Mouse (Mus musculus): ENCODE results near the gene Gm11569. TPM values are rescaled to one million over a fixed set of nuclear protein-coding genes. Genes with fewer than 3 reads are reported as not detected.

The Gm11569 gene
- polyA plus RNA-seq, 1 experiment = not detected

DNA sequence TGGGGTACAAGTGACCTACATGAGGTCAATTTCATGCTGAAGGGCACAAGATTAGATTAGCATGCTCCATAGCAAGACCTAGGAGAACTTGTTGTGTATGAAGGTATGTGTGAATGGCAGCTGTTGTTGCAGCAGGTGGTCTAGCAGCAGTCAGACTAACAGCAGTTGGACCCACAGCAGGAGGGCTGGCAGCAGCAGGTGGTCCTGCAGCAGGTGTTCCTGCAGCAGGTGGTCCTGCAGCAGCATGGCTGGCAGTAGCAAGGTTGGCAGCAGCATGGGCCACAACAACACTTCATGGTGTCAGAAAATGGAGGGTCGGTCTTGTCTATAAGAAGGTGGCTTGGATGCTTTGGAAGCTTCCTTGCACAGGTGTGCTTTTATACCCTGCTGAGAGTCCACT, 39.9 kb downstream of the Gm11569 start:
- Histone ChIP-seq H3K79me2 (ENCODE audit: control insufficient read depth, insufficient read depth) (no peaks in the 10 kb centered on the region), H3K36me3 (ENCODE audit: control insufficient read depth, insufficient read depth) (no peaks in the 10 kb centered on the region), H3ac (ENCODE audit: control insufficient read depth, insufficient read length) (no peak overlapping the region), H3K27me3 (ENCODE audit: control insufficient read depth, insufficient read depth, insufficient read length) (peaks cover 7% of the 10 kb centered on the region), H3K4me2 (ENCODE audit: low read depth) (no peak overlapping the region), H3K4me3 (no peak overlapping the region)
- TF ChIP-seq MAX (IDR thresholded peaks at IDR 0.05; ENCODE audit: low read depth) = no peak
- no peak for TF ChIP-seq CEBPB (IDR thresholded peaks at IDR 0.05; ENCODE audit: insufficient read depth, poor library complexity, severe bottlenecking)
- no peak for TF ChIP-seq TCF12 (IDR thresholded peaks at IDR 0.05; ENCODE audit: insufficient read depth, poor library complexity, severe bottlenecking)
- no peak for TF ChIP-seq POLR2A (IDR thresholded peaks at IDR 0.05; ENCODE audit: insufficient read length, low read depth)
- no peak for TF ChIP-seq POLR2AphosphoS2 (IDR thresholded peaks at IDR 0.05; ENCODE audit: insufficient read length, low read depth)
- no peak for TF ChIP-seq TCF3 (IDR thresholded peaks at IDR 0.05; ENCODE audit: insufficient read length, low read depth)
- no peak for TF ChIP-seq USF1 (IDR thresholded peaks at IDR 0.05; ENCODE audit: low read depth)
- no peak for TF ChIP-seq E2F4 (IDR thresholded peaks at IDR 0.05; ENCODE audit: insufficient read depth)
- no peak for TF ChIP-seq REST (IDR thresholded peaks at IDR 0.05; ENCODE audit: insufficient read depth, insufficient read length)
- TF ChIP-seq SRF (IDR thresholded peaks at IDR 0.05; ENCODE audit: control insufficient read depth, insufficient read length, low read depth) = no peak
- peak in 2 of 3 experiments; percentile 53 to 87 for TF ChIP-seq MYOG (IDR thresholded peaks at IDR 0.05; ENCODE audit: control insufficient read depth in 1 of 3, insufficient read depth in 1 of 3, insufficient read length in 2 of 3, low read depth in 2 of 3)
- peak in 2 of 3 experiments; percentile 49 to 65 for TF ChIP-seq MYOD1 (IDR thresholded peaks at IDR 0.05; ENCODE audit: control insufficient read depth in 1 of 3, insufficient read length in 2 of 3, low read depth in 2 of 3)

Other genes starting within 250 kb of the Gm11569 start
- not detected for gene Krtap3-3, start 248.1 kb downstream of the Gm11569 start, polyA plus RNA-seq (2012; fragmentation: generic; extraction: Trizol)
- not detected for gene Krtap3-2, start 242.1 kb downstream of the Gm11569 start, polyA plus RNA-seq (2012; fragmentation: generic; extraction: Trizol)
- not detected for gene Gm11939, start 239.5 kb downstream of the Gm11569 start, polyA plus RNA-seq (2012; fragmentation: generic; extraction: Trizol)
- gene Krtap3-1, start 232.3 kb downstream of the Gm11569 start, polyA plus RNA-seq (2012; fragmentation: generic; extraction: Trizol) = not detected
- not detected for gene Krtap1-5, start 217.9 kb downstream of the Gm11569 start, polyA plus RNA-seq (2012; fragmentation: generic; extraction: Trizol)
- not detected for gene Krtap1-4, start 215.3 kb downstream of the Gm11569 start, polyA plus RNA-seq (2012; fragmentation: generic; extraction: Trizol)
- not detected for gene Krtap1-3, start 207.6 kb downstream of the Gm11569 start, polyA plus RNA-seq (2012; fragmentation: generic; extraction: Trizol)
- not detected for gene Krtap9-3, start 200.8 kb downstream of the Gm11569 start, polyA plus RNA-seq (2012; fragmentation: generic; extraction: Trizol)
- not detected for gene Gm11938, start 195.6 kb downstream of the Gm11569 start, polyA plus RNA-seq (2012; fragmentation: generic; extraction: Trizol)
- not detected for gene Gm11937, start 188.7 kb downstream of the Gm11569 start, polyA plus RNA-seq (2012; fragmentation: generic; extraction: Trizol)
- not detected for gene Krtap2-4, start 184.1 kb downstream of the Gm11569 start, polyA plus RNA-seq (2012; fragmentation: generic; extraction: Trizol)
- gene Gm11562, start 178.5 kb downstream of the Gm11569 start, polyA plus RNA-seq (2012; fragmentation: generic; extraction: Trizol) = not detected
- not detected for gene Krtap4-1, start 170.7 kb downstream of the Gm11569 start, polyA plus RNA-seq (2012; fragmentation: generic; extraction: Trizol)
- gene Krtap4-2, start 163.8 kb downstream of the Gm11569 start, polyA plus RNA-seq (2012; fragmentation: generic; extraction: Trizol) = not detected
- not detected for gene Krtap4-7, start 154.8 kb downstream of the Gm11569 start, polyA plus RNA-seq (2012; fragmentation: generic; extraction: Trizol)
- not detected for gene Gm11555, start 148.7 kb downstream of the Gm11569 start, polyA plus RNA-seq (2012; fragmentation: generic; extraction: Trizol)
- gene Gm11563, start 140.0 kb downstream of the Gm11569 start, polyA plus RNA-seq (2012; fragmentation: generic; extraction: Trizol) = not detected
- gene Krtap4-6, start 133.0 kb downstream of the Gm11569 start, polyA plus RNA-seq (2012; fragmentation: generic; extraction: Trizol) = not detected
- gene Gm14190, start 108.2 kb downstream of the Gm11569 start, polyA plus RNA-seq (2012; fragmentation: generic; extraction: Trizol) = not detected
- gene Gm14180, start 64.6 kb downstream of the Gm11569 start, polyA plus RNA-seq (2012; fragmentation: generic; extraction: Trizol) = not detected
- not detected for gene Gm11595, start 26.0 kb downstream of the Gm11569 start, polyA plus RNA-seq (2012; fragmentation: generic; extraction: Trizol)
- gene Krtap4-8, start 18.2 kb downstream of the Gm11569 start, polyA plus RNA-seq (2012; fragmentation: generic; extraction: Trizol) = not detected
- gene Krtap4-9, start 13.7 kb downstream of the Gm11569 start, polyA plus RNA-seq (2012; fragmentation: generic; extraction: Trizol) = not detected
- gene Gm11596, start 5.5 kb downstream of the Gm11569 start, polyA plus RNA-seq (2012; fragmentation: generic; extraction: Trizol) = not detected
- not detected for gene Gm11554, start 5.5 kb upstream of the Gm11569 start, polyA plus RNA-seq (2012; fragmentation: generic; extraction: Trizol)
- gene Krtap4-13, start 11.0 kb upstream of the Gm11569 start, polyA plus RNA-seq (2012; fragmentation: generic; extraction: Trizol) = not detected
- gene Gm11564, start 16.7 kb upstream of the Gm11569 start, polyA plus RNA-seq (2012; fragmentation: generic; extraction: Trizol) = not detected
- gene 2300003K06Rik, start 39.1 kb upstream of the Gm11569 start, polyA plus RNA-seq (2012; fragmentation: generic; extraction: Trizol) = not detected
- not detected for gene Krtap4-16, start 52.7 kb upstream of the Gm11569 start, polyA plus RNA-seq (2012; fragmentation: generic; extraction: Trizol)
- not detected for gene Gm11568, start 59.0 kb upstream of the Gm11569 start, polyA plus RNA-seq (2012; fragmentation: generic; extraction: Trizol)
- not detected for gene Gm11559, start 65.5 kb upstream of the Gm11569 start, polyA plus RNA-seq (2012; fragmentation: generic; extraction: Trizol)
- not detected for gene Krtap9-1, start 74.5 kb upstream of the Gm11569 start, polyA plus RNA-seq (2012; fragmentation: generic; extraction: Trizol)
- gene Gm11567, start 80.3 kb upstream of the Gm11569 start, polyA plus RNA-seq (2012; fragmentation: generic; extraction: Trizol) = not detected
- not detected for gene Krtap31-1, start 109.0 kb upstream of the Gm11569 start, polyA plus RNA-seq (2012; fragmentation: generic; extraction: Trizol)
- gene Gm11565, start 115.8 kb upstream of the Gm11569 start, polyA plus RNA-seq (2012; fragmentation: generic; extraction: Trizol) = not detected
- not detected for gene Krtap31-2, start 137.4 kb upstream of the Gm11569 start, polyA plus RNA-seq (2012; fragmentation: generic; extraction: Trizol)
- gene Krtap9-5, start 149.5 kb upstream of the Gm11569 start, polyA plus RNA-seq (2012; fragmentation: generic; extraction: Trizol) = not detected
- not detected for gene Krtap29-1, start 180.1 kb upstream of the Gm11569 start, polyA plus RNA-seq (2012; fragmentation: generic; extraction: Trizol)
- gene Krtap16-1, start 187.7 kb upstream of the Gm11569 start, polyA plus RNA-seq (2012; fragmentation: generic; extraction: Trizol) = not detected
- gene Krtap17-1, start 195.1 kb upstream of the Gm11569 start, polyA plus RNA-seq (2012; fragmentation: generic; extraction: Trizol) = not detected
- gene Krt33a, start 217.3 kb upstream of the Gm11569 start, polyA plus RNA-seq (2012; fragmentation: generic; extraction: Trizol) = not detected
- 0.06 TPM for gene Krt33b, start 230.9 kb upstream of the Gm11569 start, polyA plus RNA-seq (2012; fragmentation: generic; extraction: Trizol)
- gene Krt34, start 242.6 kb upstream of the Gm11569 start, polyA plus RNA-seq (2012; fragmentation: generic; extraction: Trizol) = not detected

Data from myocyte (in vitro differentiated cells).